Mouse (Mus musculus) midbrain, embryonic 14.5 days (tissue): ENCODE data around the gene Cxcl14. TPM values are rescaled to one million over a fixed set of nuclear protein-coding genes. Genes with fewer than 3 reads are reported as not detected.

Experiments used
- ATAC-seq: fragments of 200-750 bp; cut with Nextera tagmentation; 2 replicates; pipeline ENCODE4 v1.8.0; 2017; ENCODE audit warnings: moderate number of reproducible peaks, moderate library complexity; ENCODE audit not compliant: low FRiP score, low TSS enrichment
- DNase-seq: peaks from one replicate; pipeline ENCODE4 v3.0.0-alpha.2; 2015
- H3K27ac ChIP-seq: fragments of 300-500 bp; sonication (generic); replicated peaks from 2 replicates; pipeline ENCODE4 v1.5.1; 2014; ENCODE audit warnings: mild to moderate bottlenecking, low read depth, low read length, moderate library complexity
- H3K27me3 ChIP-seq: fragments of 300-500 bp; sonication (generic); 2 replicates; pipeline ENCODE4 v1.6.1; 2014; ENCODE audit warnings: low read length, control low read depth, mixed read lengths; ENCODE audit not compliant: control insufficient read depth, insufficient read depth
- H3K36me3 ChIP-seq: fragments of 300-500 bp; sonication (generic); 2 replicates; pipeline ENCODE4 v1.6.1; 2014; ENCODE audit warnings: low read length, control low read depth; ENCODE audit not compliant: control insufficient read depth, insufficient read depth
- H3K4me1 ChIP-seq: fragments of 300-500 bp; sonication (generic); 2 replicates; pipeline ENCODE4 v1.6.1; 2014; ENCODE audit warnings: mild to moderate bottlenecking, antibody characterized with exemption, low read length, control low read depth; ENCODE audit not compliant: control insufficient read depth, insufficient read depth
- H3K4me2 ChIP-seq: fragments of 300-500 bp; sonication (generic); 2 replicates; pipeline ENCODE4 v1.6.1; 2014; ENCODE audit warnings: mild to moderate bottlenecking, low read length, moderate library complexity
- H3K4me3 ChIP-seq: fragments of 300-500 bp; sonication (generic); replicated peaks from 2 replicates; pipeline ENCODE4 v1.5.1; 2014; ENCODE audit warnings: low read depth, low read length
- H3K9ac ChIP-seq: fragments of 300-500 bp; sonication (generic); replicated peaks from 2 replicates; pipeline ENCODE4 v1.6.1; 2014; ENCODE audit warnings: mild to moderate bottlenecking, low read length, moderate library complexity
- H3K9me3 ChIP-seq: fragments of 300-500 bp; sonication (generic); 2 replicates; pipeline ENCODE4 v1.6.1; 2016; ENCODE audit warnings: low read length, control low read depth, mixed read lengths; ENCODE audit not compliant: control insufficient read depth
- WGBS: fragments of 180-500 bp; shearing (Covaris S2); extraction: QIAGEN DNeasy Blood & Tissue Kit; methylation state at CpG from one replicate; pipeline ENCODE4 v1.1.7; 2014; 5-methylcytosine and 5-hydroxymethylcytosine counted together
- polyA plus RNA-seq: library from polyadenylated mRNA; unstranded; fragments of >200 nt; fragmentation: Nextera tagmentation; extraction: Ambion mirVana; gene quantifications from 2 replicates; pipeline ENCODE4 v1.2.1, GENCODE M21; 2014

Cxcl14 gene
- polyA plus RNA-seq, 1 experiment from 2014 or later, result 11.2 TPM

- H3K4me2 ChIP-seq, result no peak overlapping the region
- no peak for DNase-seq
- H3K36me3 ChIP-seq, result no peaks in the 10 kb centered on the region
- no peak overlapping the region for H3K4me3 ChIP-seq
- H3K27ac ChIP-seq, result no peak overlapping the region
- H3K9me3 ChIP-seq, result no peaks in the 10 kb centered on the region
- no peak for ATAC-seq
- no peak overlapping the region for H3K9ac ChIP-seq
- WGBS, result 83% methylated on average over 13 of the region's 13 CpGs
- no peaks in the 10 kb centered on the region for H3K27me3 ChIP-seq
- no peaks in the 10 kb centered on the region for H3K4me1 ChIP-seq
Observed at GRCm38 (mm10) chr13:56283321-56283720, 13.0 kb downstream of the Cxcl14 start.

GRCm38 (mm10) chr13:56280356-56280755 is 16.0 kb downstream of the Cxcl14 start:
- no peak overlapping the region for H3K9ac ChIP-seq
- no peaks in the 10 kb centered on the region for H3K9me3 ChIP-seq
- no peaks in the 10 kb centered on the region for H3K4me1 ChIP-seq
- 81% methylated on average over 6 of the region's 6 CpGs for WGBS
- ATAC-seq (no peak), DNase-seq (no peak)
- no peak overlapping the region for H3K27ac ChIP-seq
- no peaks in the 10 kb centered on the region for H3K36me3 ChIP-seq
- no peaks in the 10 kb centered on the region for H3K27me3 ChIP-seq
- no peak overlapping the region for H3K4me3 ChIP-seq
- H3K4me2 ChIP-seq, result no peak overlapping the region

DNA sequence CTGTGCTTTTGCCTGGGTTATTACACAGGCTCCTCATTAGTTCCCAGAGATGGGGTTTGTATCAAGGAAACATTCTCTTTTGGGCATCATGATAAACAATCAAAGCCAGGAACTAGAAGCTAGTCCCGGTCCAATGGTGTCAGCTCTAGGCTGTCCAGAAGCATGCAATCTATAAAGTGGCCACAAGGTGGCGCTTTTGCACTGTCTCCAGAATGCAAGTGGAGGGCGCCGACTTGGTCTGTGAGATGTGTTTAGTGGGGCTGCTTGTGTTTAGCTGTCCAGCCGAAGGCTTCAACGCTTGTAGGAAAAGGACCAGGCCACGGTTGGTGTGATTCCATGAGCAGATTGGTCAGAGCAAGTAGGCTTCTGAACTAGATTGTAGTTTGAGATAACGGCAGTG is 16.9 kb downstream of the Cxcl14 start:
- no peak overlapping the region for H3K4me3 ChIP-seq
- no peaks in the 10 kb centered on the region for H3K9me3 ChIP-seq
- H3K27ac ChIP-seq, result no peak overlapping the region
- 19% methylated on average over 8 of the region's 8 CpGs for WGBS
- no peaks in the 10 kb centered on the region for H3K27me3 ChIP-seq
- H3K9ac ChIP-seq, result no peak overlapping the region
- DNase-seq, result peak; percentile 95
- no peaks in the 10 kb centered on the region for H3K36me3 ChIP-seq
- no peak overlapping the region for H3K4me2 ChIP-seq
- H3K4me1 ChIP-seq, result no peaks in the 10 kb centered on the region
- peak; percentile 72; the same call in 1 of the 2 replicates for ATAC-seq

- Histone ChIP-seq H3K27ac (no peak overlapping the region), H3K27me3 (no peaks in the 10 kb centered on the region), H3K4me2 (no peak overlapping the region), H3K36me3 (no peaks in the 10 kb centered on the region), H3K9ac (no peak overlapping the region), H3K4me1 (no peaks in the 10 kb centered on the region), H3K9me3 (0 out of 2 replicates have a peak, but pooled peaks cover 4% of the 10 kb centered on the region), H3K4me3 (no peak overlapping the region)
- ATAC-seq (no peak), DNase-seq (no peak)
- WGBS, result 68% methylated on average over 2 of the region's 2 CpGs
Observed at GRCm38 (mm10) chr13:56275171-56275570, 21.2 kb downstream of the Cxcl14 start.

- DNase-seq (no peak), ATAC-seq (no peak)
- Histone ChIP-seq H3K27me3 (peaks cover 7% of the 10 kb centered on the region; the same call in 1 of the 2 replicates), H3K4me3 (no peak overlapping the region), H3K9ac (no peak overlapping the region), H3K36me3 (no peaks in the 10 kb centered on the region), H3K27ac (no peak overlapping the region), H3K4me1 (peaks cover 2% of the 10 kb centered on the region; the same call in 1 of the 2 replicates), H3K4me2 (no peak overlapping the region), H3K9me3 (0 out of 2 replicates have a peak, but pooled peaks cover 4% of the 10 kb centered on the region)
- 65% methylated on average over 13 of the region's 13 CpGs for WGBS
Observed at GRCm38 (mm10) chr13:56270124-56270523, 26.2 kb downstream of the Cxcl14 start.

GRCm38 (mm10) chr13:56267396-56267795 is 29.0 kb downstream of the Cxcl14 start:
- Histone ChIP-seq H3K27ac (no peak overlapping the region), H3K4me3 (no peak overlapping the region), H3K9ac (no peak overlapping the region), H3K4me2 (no peak overlapping the region), H3K27me3 (peaks cover 24% of the 10 kb centered on the region; the same call in 1 of the 2 replicates), H3K36me3 (no peaks in the 10 kb centered on the region), H3K4me1 (peaks cover 2% of the 10 kb centered on the region; the same call in 1 of the 2 replicates), H3K9me3 (no peaks in the 10 kb centered on the region)
- 77% methylated on average over 4 of the region's 4 CpGs for WGBS
- DNase-seq (no peak), ATAC-seq (no peak)

DNA sequence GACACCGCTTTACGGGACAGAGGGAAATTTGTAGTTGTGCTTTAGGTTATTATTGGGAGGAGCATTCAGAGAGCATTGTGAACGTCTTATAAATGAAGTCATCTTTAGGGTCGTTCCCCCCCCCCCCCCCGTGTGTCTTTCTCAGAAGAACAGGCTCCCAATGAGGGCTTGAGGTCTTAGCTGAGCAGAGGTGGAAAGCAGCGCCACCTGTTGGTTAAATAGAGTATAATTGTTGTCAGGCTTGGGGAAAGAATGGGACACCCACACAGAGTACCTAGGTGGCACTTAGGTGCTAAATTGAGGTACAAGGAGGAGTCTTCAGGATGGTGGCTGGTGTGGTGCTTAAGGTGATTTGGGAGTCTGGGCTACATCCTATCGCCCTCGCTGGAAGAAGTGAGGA is 29.9 kb downstream of the Cxcl14 start:
- Histone ChIP-seq H3K27ac (no peak overlapping the region), H3K9me3 (no peaks in the 10 kb centered on the region), H3K4me1 (peaks cover 2% of the 10 kb centered on the region; the same call in 1 of the 2 replicates), H3K9ac (no peak overlapping the region), H3K36me3 (no peaks in the 10 kb centered on the region), H3K27me3 (peaks cover 33% of the 10 kb centered on the region), H3K4me2 (no peak overlapping the region), H3K4me3 (no peak overlapping the region)
- WGBS, result 35% methylated on average over 8 of the region's 8 CpGs
- DNase-seq (peak; percentile 78), ATAC-seq (no peak)

DNA sequence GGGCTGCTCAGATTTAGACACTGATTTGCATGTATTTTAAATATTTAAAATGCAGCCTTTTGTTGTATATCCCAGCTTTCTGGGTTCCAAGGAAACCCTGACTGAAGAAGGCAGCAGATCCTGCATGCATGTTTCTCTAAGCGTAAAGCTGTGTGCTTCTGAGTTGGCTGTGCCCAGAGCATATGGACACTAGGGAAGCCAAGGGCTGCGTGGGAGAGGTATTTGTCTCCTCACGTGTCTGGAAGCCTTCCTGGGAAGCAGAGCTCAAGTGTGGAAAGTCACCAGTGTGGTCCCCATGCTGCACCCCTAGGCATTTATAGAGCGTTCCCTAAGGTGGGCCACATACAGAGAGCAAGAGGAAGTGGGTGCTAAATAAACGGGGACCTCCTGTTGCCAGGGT is 30.7 kb downstream of the Cxcl14 start:
- H3K4me2 ChIP-seq, result no peak overlapping the region
- H3K36me3 ChIP-seq, result no peaks in the 10 kb centered on the region
- WGBS, result 64% methylated on average over 5 of the region's 5 CpGs
- ATAC-seq, result no peak
- H3K27ac ChIP-seq, result no peak overlapping the region
- no peak overlapping the region for H3K9ac ChIP-seq
- no peak for DNase-seq
- no peaks in the 10 kb centered on the region for H3K9me3 ChIP-seq
- H3K4me3 ChIP-seq, result no peak overlapping the region
- H3K27me3 ChIP-seq, result peaks cover 40% of the 10 kb centered on the region
- H3K4me1 ChIP-seq, result peaks cover 2% of the 10 kb centered on the region; the same call in 1 of the 2 replicates

DNA sequence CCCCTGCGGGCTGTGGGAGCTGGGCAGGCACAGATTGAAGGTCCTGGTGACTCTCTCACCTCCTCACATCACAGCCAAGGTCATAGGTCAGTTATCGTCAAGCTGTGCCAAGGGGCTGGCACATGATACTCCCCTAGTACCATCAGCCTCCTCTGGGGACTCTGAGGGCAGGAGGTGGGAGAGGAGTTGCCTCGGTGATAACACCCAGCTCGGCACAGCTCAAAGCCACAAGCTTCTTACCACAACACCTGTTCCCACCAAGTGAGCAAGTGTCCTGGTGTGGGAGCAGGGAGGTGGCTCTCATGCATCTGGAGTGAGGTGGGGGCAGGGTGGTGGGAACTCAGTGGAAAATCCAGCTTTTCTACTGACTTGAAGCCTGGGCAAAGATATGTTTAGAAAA is 34.1 kb downstream of the Cxcl14 start:
- Histone ChIP-seq H3K27ac (no peak overlapping the region), H3K4me2 (no peak overlapping the region), H3K9ac (no peak overlapping the region), H3K27me3 (peaks cover 51% of the 10 kb centered on the region), H3K36me3 (no peaks in the 10 kb centered on the region), H3K4me3 (no peak overlapping the region), H3K9me3 (no peaks in the 10 kb centered on the region), H3K4me1 (peaks cover 18% of the 10 kb centered on the region)
- DNase-seq (no peak), ATAC-seq (no peak)
- WGBS, result 59% methylated on average over 4 of the region's 4 CpGs
